Mouse (Mus musculus): Measurements from ENCODE around the gene Rassf5. TPM values are rescaled to one million over a fixed set of nuclear protein-coding genes. Genes with fewer than 3 reads are reported as not detected.
A peak's percentile ranks its signal among the peaks of the same experiment; 100 is the strongest.

Rassf5 gene
- total RNA-seq, 2 experiments from 2014 or later: 48.5 to 48.9 TPM

GRCm38 (mm10) chr1:131260309-131260656 lies 15.2 kb upstream of the Rassf5 start:
- peak; percentile 72 for ATAC-seq (replicated peaks; ENCODE audit: poor library complexity, severe bottlenecking)

GRCm38 (mm10) chr1:131259632-131260308 lies 14.7 kb upstream of the Rassf5 start:
- ATAC-seq (replicated peaks; ENCODE audit: poor library complexity, severe bottlenecking): no peak

- no peak for ATAC-seq (replicated peaks; ENCODE audit: poor library complexity, severe bottlenecking)
Measured at GRCm38 (mm10) chr1:131257288-131257687, 12.2 kb upstream of the Rassf5 start.

- ATAC-seq (replicated peaks; ENCODE audit: poor library complexity, severe bottlenecking): peak; percentile 71
Measured at GRCm38 (mm10) chr1:131252516-131253250, 7.6 kb upstream of the Rassf5 start.

GRCm38 (mm10) chr1:131246433-131247395 lies 1.7 kb upstream of the Rassf5 start:
- peak; percentile 26; the same call in 1 of the 2 replicates for ATAC-seq (replicated peaks; ENCODE audit: poor library complexity, severe bottlenecking)

GRCm38 (mm10) chr1:131245926-131246325 lies 868 bp upstream of the Rassf5 start:
- peak; percentile 33; the same call in 1 of the 2 replicates for ATAC-seq (replicated peaks; ENCODE audit: poor library complexity, severe bottlenecking)

GRCm38 (mm10) chr1:131244536-131245088 lies 446 bp downstream of the Rassf5 start:
- peak; percentile 1; the same call in 1 of the 2 replicates for ATAC-seq (replicated peaks; ENCODE audit: poor library complexity, severe bottlenecking)

- no peak for ATAC-seq (replicated peaks; ENCODE audit: poor library complexity, severe bottlenecking)
Measured at GRCm38 (mm10) chr1:131242956-131243355, 2.1 kb downstream of the Rassf5 start.

- no peak for ATAC-seq (replicated peaks; ENCODE audit: poor library complexity, severe bottlenecking)
Measured at GRCm38 (mm10) chr1:131239576-131240193, 5.4 kb downstream of the Rassf5 start.

- ATAC-seq (replicated peaks; ENCODE audit: poor library complexity, severe bottlenecking): no peak
Measured at GRCm38 (mm10) chr1:131238931-131239381, 6.1 kb downstream of the Rassf5 start.

GRCm38 (mm10) chr1:131236077-131236476 lies 9.0 kb downstream of the Rassf5 start:
- ATAC-seq (replicated peaks; ENCODE audit: poor library complexity, severe bottlenecking): 0 out of 2 replicates have a peak, but pooled peaks have one; percentile 21

GRCm38 (mm10) chr1:131233527-131233926 lies 11.5 kb downstream of the Rassf5 start:
- no peak for ATAC-seq (replicated peaks; ENCODE audit: poor library complexity, severe bottlenecking)

GRCm38 (mm10) chr1:131228659-131229058 lies 16.4 kb downstream of the Rassf5 start:
- ATAC-seq (replicated peaks; ENCODE audit: poor library complexity, severe bottlenecking): no peak

GRCm38 (mm10) chr1:131228225-131228624 lies 16.8 kb downstream of the Rassf5 start:
- ATAC-seq (replicated peaks; ENCODE audit: poor library complexity, severe bottlenecking): no peak

- no peak for ATAC-seq (replicated peaks; ENCODE audit: poor library complexity, severe bottlenecking)
Measured at GRCm38 (mm10) chr1:131224848-131225471, 20.1 kb downstream of the Rassf5 start.

GRCm38 (mm10) chr1:131223345-131223744 lies 21.7 kb downstream of the Rassf5 start:
- ATAC-seq (replicated peaks; ENCODE audit: poor library complexity, severe bottlenecking): no peak

GRCm38 (mm10) chr1:131221822-131222590 lies 23.1 kb downstream of the Rassf5 start:
- no peak for ATAC-seq (replicated peaks; ENCODE audit: poor library complexity, severe bottlenecking)

GRCm38 (mm10) chr1:131218933-131219332 lies 26.1 kb downstream of the Rassf5 start:
- peak; percentile 83 for ATAC-seq (replicated peaks; ENCODE audit: poor library complexity, severe bottlenecking)

All from granulocyte monocyte progenitor cell, adult 5-6 weeks (primary cell).